22 mouse cellular contexts compared by ENCODE assay signal in genomic region chr11:57079423-57079822, GRCm38 (mm10).
DNase-seq lines count a peak whose midpoint lies in the region; ATAC-seq and TF ChIP-seq lines count a peak whose summit lies in the region.
"Had no signal": no experiment of that assay in that cellular context is flagged by ENCODE, and none has a peak within 500 bp of the region (broad histone marks: within the 10 kb centered on the region; RNA-seq: fewer than 3 reads in every experiment).

No protein-coding gene starts in this region.

- TF ChIP-seq CTCF in layer of hippocampus, adult 2 months (conservative IDR thresholded peaks at IDR 0.05) = no peak
- no peak for TF ChIP-seq CTCF in Patski (IDR thresholded peaks at IDR 0.05)

- CTCF ChIA-PET in Patski (lab: Charles Lee) = no interaction called here

- peak; percentile 73 for ATAC-seq in Patski
- ATAC-seq: activated CD4-positive, CD25-positive, alpha-beta regulatory T cell, adult 4 months; CD4-positive, CD25-positive, alpha-beta regulatory T cell, adult 4 months had no signal

- no peak overlapping the region for H3K4me3 ChIP-seq in layer of hippocampus, adult 2 months

- H3K27ac ChIP-seq in layer of hippocampus, adult 2 months = peak overlapping the region; percentile 60

- H3K27me3 ChIP-seq in Patski = no peaks in the 10 kb centered on the region

- in situ Hi-C loops in Patski (cut with MboI; ENCODE audit: low pct_unique_long_range_greater_than_20kb) = no loop called here

- no peak for DNase-seq in layer of hippocampus, adult 2 months (ENCODE audit: low spot score in 2 of 2)
- no peak for DNase-seq in layer of hippocampus, adult 11-12 months (ENCODE audit: low spot score)
- peak; percentile 52 for DNase-seq in 3T3-L1 (ENCODE audit: low read depth, low spot score)
- DNase-seq in Muller cell, postnatal 12 days (ENCODE audit: inconsistent ontology term) = peak; percentile 24
- no peak for DNase-seq in Patski (ENCODE audit: low read depth, low spot score)
- no peak for DNase-seq in retina, postnatal 1 day
- DNase-seq in cerebellum, adult 9-10 months = no peak
- no peak for DNase-seq in kidney, adult 8-10 months
- DNase-seq: adrenal gland, adult 2 months; adrenal gland, adult 8-10 months; adrenal gland, postnatal 10 days; adrenal gland, postnatal 14 days; adrenal gland, postnatal 25 days; adrenal gland, postnatal 36 days; B cell, adult 2 months; cerebellum, adult 11 months; cerebellum, adult 11-12 months; cerebellum, adult 18-20 months; cerebellum, adult 2 months; cerebellum, adult 8-10 months had no signal

- POLR2A ChIA-PET in Patski (lab: Charles Lee) = no interaction called here

Comparison
In these comparisons a context has a peak if more than half of its experiments do, and no peak if none do; other contexts are left out.
1. DNase-seq: peak in 3T3-L1 (single experiment) and Muller cell, postnatal 12 days (single experiment); none in layer of hippocampus, adult 2 months (0 of 2), layer of hippocampus, adult 11-12 months (single experiment), Patski (single experiment), retina, postnatal 1 day (single experiment), cerebellum, adult 9-10 months (single experiment) and kidney, adult 8-10 months (0 of 2).